Mouse (Mus musculus) intestine, embryonic 16.5 days (tissue): ENCODE results near the gene Hist1h4c. TPM values are rescaled to one million over a fixed set of nuclear protein-coding genes. Genes with fewer than 3 reads are reported as not detected.
"Not testable (repeated sequence)": the region's sequence is repeated elsewhere in the genome, so short reads cannot be mapped to it uniquely, and the experiment has no call there.

ENCODE experiments used
- ATAC-seq: fragments of 200-750 bp; cut with Nextera tagmentation; 2 replicates; pipeline ENCODE4 v1.8.0; 2017; ENCODE audit warnings: moderate TSS enrichment, moderate library complexity
- H3K27ac ChIP-seq: fragments of 300-500 bp; sonication (generic); 2 replicates; pipeline ENCODE4 v1.5.1; 2014; ENCODE audit warnings: mild to moderate bottlenecking, low read length
- H3K27me3 ChIP-seq: fragments of 300-500 bp; sonication (generic); replicated peaks from 2 replicates; pipeline ENCODE4 v1.6.1; 2014; ENCODE audit warnings: low read length, control low read depth, mixed read lengths; ENCODE audit not compliant: control insufficient read depth, insufficient read depth
- H3K36me3 ChIP-seq: fragments of 300-500 bp; sonication (generic); 2 replicates; pipeline ENCODE4 v1.6.1; 2014; ENCODE audit warnings: low read length, control low read depth; ENCODE audit not compliant: control insufficient read depth, insufficient read depth
- H3K4me1 ChIP-seq: fragments of 300-500 bp; sonication (generic); 2 replicates; pipeline ENCODE4 v1.6.1; 2014; ENCODE audit warnings: low read length, control low read depth, mixed read lengths; ENCODE audit not compliant: control insufficient read depth, insufficient read depth
- H3K4me2 ChIP-seq: fragments of 300-500 bp; sonication (generic); 2 replicates; pipeline ENCODE4 v1.6.1; 2014; ENCODE audit warnings: low read depth, low read length, control low read depth
- H3K4me3 ChIP-seq: fragments of 300-500 bp; sonication (generic); 2 replicates; pipeline ENCODE4 v1.5.1; 2014; ENCODE audit warnings: mild to moderate bottlenecking, low read length
- H3K9ac ChIP-seq: fragments of 300-500 bp; sonication (generic); 2 replicates; pipeline ENCODE4 v1.6.1; 2014; ENCODE audit warnings: low read depth, low read length
- H3K9me3 ChIP-seq: fragments of 300-500 bp; sonication (generic); 2 replicates; pipeline ENCODE4 v1.6.1; 2016; ENCODE audit warnings: low read length, control low read depth; ENCODE audit not compliant: control insufficient read depth
- WGBS: fragments of 180-500 bp; shearing (Covaris S2); extraction: QIAGEN DNeasy Blood & Tissue Kit; methylation state at CpG from one replicate; pipeline ENCODE4 v1.1.7; 2014; 5-methylcytosine and 5-hydroxymethylcytosine counted together
- polyA plus RNA-seq: library from polyadenylated mRNA; unstranded; fragments of >200 nt; fragmentation: Nextera tagmentation; extraction: Ambion mirVana; gene quantifications from 2 replicates; pipeline ENCODE4 v1.2.1, GENCODE M21; 2015

The Hist1h4c gene
- polyA plus RNA-seq, result 2.9 and 3.1 TPM in 2 replicates

GRCm38 (mm10) chr13:23698300-23698693 lies at the start of gene Hist1h4c:
TSS of gene Hist1h4c (minus strand) at chr13:23698454.
- Histone ChIP-seq H3K4me3 (peak within 1 kb of the TSS; percentile 54), H3K4me2 (peak within 1 kb of the TSS; percentile 69), H3K9ac (peak within 1 kb of the TSS; percentile 71), H3K9me3 (no peaks in the 10 kb centered on the region), H3K36me3 (no peaks in the 10 kb centered on the region), H3K4me1 (peaks cover 5% of the 10 kb centered on the region; the same call in 1 of the 2 replicates), H3K27me3 (no peaks in the 10 kb centered on the region), H3K27ac (peak within 1 kb of the TSS; percentile 94)
- under 1% methylated on average over 17 of the region's 22 CpGs for WGBS
- peak; percentile 96 for ATAC-seq

- no peak for ATAC-seq
- no peaks in the 10 kb centered on the region for H3K9me3 ChIP-seq
- 4% methylated on average over 4 of the region's 4 CpGs for WGBS
- H3K36me3 ChIP-seq, result no peaks in the 10 kb centered on the region
- peak overlapping the region; percentile 100 for H3K27ac ChIP-seq
- peak overlapping the region; percentile 26; the same call in 1 of the 2 replicates for H3K4me2 ChIP-seq
- H3K4me3 ChIP-seq, result no peak overlapping the region
- peaks cover 7% of the 10 kb centered on the region for H3K4me1 ChIP-seq
- no peaks in the 10 kb centered on the region for H3K27me3 ChIP-seq
- H3K9ac ChIP-seq, result peak overlapping the region; percentile 36; the same call in 1 of the 2 replicates
Observed at GRCm38 (mm10) chr13:23747892-23748288, 49.6 kb upstream of the Hist1h4c start.

GRCm38 (mm10) chr13:23747081-23747891 lies 49.0 kb upstream of the Hist1h4c start:
- peak; percentile 16; the same call in 1 of the 2 replicates for ATAC-seq
- no peaks in the 10 kb centered on the region for H3K9me3 ChIP-seq
- peak overlapping the region; percentile 54 for H3K4me2 ChIP-seq
- peak overlapping the region; percentile 100 for H3K27ac ChIP-seq
- H3K4me3 ChIP-seq, result peak overlapping the region; percentile 37
- no peaks in the 10 kb centered on the region for H3K36me3 ChIP-seq
- H3K4me1 ChIP-seq, result peaks cover 7% of the 10 kb centered on the region
- peak overlapping the region; percentile 63 for H3K9ac ChIP-seq
- H3K27me3 ChIP-seq, result no peaks in the 10 kb centered on the region
- 6% methylated on average over 9 of the region's 13 CpGs for WGBS

GRCm38 (mm10) chr13:23746201-23747080 lies 48.2 kb upstream of the Hist1h4c start, which contains the start of gene Hist1h2bb:
TSS of gene Hist1h2bb (plus strand) at chr13:23746734.
- not testable (repeated sequence) for H3K27me3 ChIP-seq, H3K9me3 ChIP-seq, H3K36me3 ChIP-seq, H3K4me1 ChIP-seq
- 0% methylated on average over 36 of the region's 58 CpGs for WGBS
- H3K4me2 ChIP-seq, result peak within 1 kb of the TSS; percentile 58
- peak within 1 kb of the TSS; percentile 75 for H3K9ac ChIP-seq
- H3K4me3 ChIP-seq, result peak within 1 kb of the TSS; percentile 48
- peak; percentile 90 for ATAC-seq
- peak within 1 kb of the TSS; percentile 100 for H3K27ac ChIP-seq

GRCm38 (mm10) chr13:23745381-23746161 lies 47.3 kb upstream of the Hist1h4c start, which contains the start of gene Hist1h3c:
TSS of gene Hist1h3c (minus strand) at chr13:23745602.
- peak; percentile 65 for ATAC-seq
- Histone ChIP-seq H3K27me3 (no peaks in the 10 kb centered on the region), H3K36me3 (no peaks in the 10 kb centered on the region), H3K9me3 (no peaks in the 10 kb centered on the region), H3K4me1 (peaks cover 9% of the 10 kb centered on the region), H3K27ac (peak within 1 kb of the TSS; percentile 100), H3K9ac (peak within 1 kb of the TSS; percentile 75), H3K4me2 (peak within 1 kb of the TSS; percentile 58), H3K4me3 (peak within 1 kb of the TSS; percentile 48)
- under 1% methylated on average over 23 of the region's 28 CpGs for WGBS

- Histone ChIP-seq H3K9me3 (no peaks in the 10 kb centered on the region), H3K9ac (peak overlapping the region; percentile 60), H3K4me3 (peak overlapping the region; percentile 45), H3K4me1 (peaks cover 9% of the 10 kb centered on the region), H3K27me3 (no peaks in the 10 kb centered on the region), H3K4me2 (peak overlapping the region; percentile 48), H3K27ac (peak overlapping the region; percentile 75), H3K36me3 (no peaks in the 10 kb centered on the region)
- WGBS, result 2% methylated on average over 17 of the region's 36 CpGs
- ATAC-seq, result no peak
Observed at GRCm38 (mm10) chr13:23744421-23745380, 46.4 kb upstream of the Hist1h4c start.

GRCm38 (mm10) chr13:23743963-23744362 lies 45.7 kb upstream of the Hist1h4c start:
- 36% methylated on average over 4 of the region's 4 CpGs for WGBS
- Histone ChIP-seq H3K36me3 (no peaks in the 10 kb centered on the region), H3K9ac (no peak overlapping the region), H3K9me3 (no peaks in the 10 kb centered on the region), H3K27me3 (no peaks in the 10 kb centered on the region), H3K4me1 (peaks cover 9% of the 10 kb centered on the region), H3K27ac (peak overlapping the region; percentile 26; the same call in 1 of the 2 replicates), H3K4me3 (0 out of 2 replicates have a peak overlapping the region, but pooled peaks have one; percentile 1), H3K4me2 (peak overlapping the region; percentile 45; the same call in 1 of the 2 replicates)
- no peak for ATAC-seq

GRCm38 (mm10) chr13:23743215-23743614 lies 45.0 kb upstream of the Hist1h4c start:
- Histone ChIP-seq H3K9me3 (no peaks in the 10 kb centered on the region), H3K27ac (no peak overlapping the region), H3K27me3 (no peaks in the 10 kb centered on the region), H3K36me3 (no peaks in the 10 kb centered on the region), H3K9ac (no peak overlapping the region), H3K4me2 (no peak overlapping the region), H3K4me3 (no peak overlapping the region), H3K4me1 (peaks cover 9% of the 10 kb centered on the region)
- WGBS, result 79% methylated on average over 5 of the region's 5 CpGs
- ATAC-seq, result no peak
